Mouse (Mus musculus) ES-E14 (cell line): ENCODE measurements at regions not wholly inside any gene's neighbourhood (a gene's known extent, or its start where the extent isn't known, plus 50 kb on each side); places are given as distances from the start of the nearest gene placed in this dataset.

Source experiments
- DNase-seq: peaks from one replicate; pipeline ENCODE4 v3.0.0-alpha.2; 2013; ENCODE audit warnings: low read depth, low spot score
- H3K27ac ChIP-seq: 2 replicates; pipeline ENCODE4 v1.5.1; 2012; ENCODE audit warnings: low read depth, mild to moderate bottlenecking, low read length, moderate library complexity, mixed read lengths; ENCODE audit not compliant: poor library complexity, insufficient read depth, severe bottlenecking
- H3K36me3 ChIP-seq: 2 replicates; pipeline ENCODE4 v1.6.1; 2012; ENCODE audit warnings: mild to moderate bottlenecking, low read length, moderate library complexity, mixed read lengths; ENCODE audit not compliant: control insufficient read depth, poor library complexity, insufficient read depth, severe bottlenecking
- H3K4me1 ChIP-seq, 2 experiments: fragments of 150-350 bp in 1 of 2; sonication (generic) in 1 of 2; 2 replicates each; pipeline ENCODE4 v1.6.1; 2012; ENCODE audit warnings: low read length in 2 of 2, mild to moderate bottlenecking in 1 of 2, mixed read lengths in 1 of 2; ENCODE audit not compliant: control insufficient read depth in 2 of 2, insufficient read depth in 2 of 2, poor library complexity in 1 of 2
- H3K4me3 ChIP-seq, 2 experiments: fragments of 150-350 bp in 1 of 2; sonication (generic) in 1 of 2; 2 replicates each; pipeline ENCODE4 v1.5.1; 2012; ENCODE audit warnings: low read length in 2 of 2, low read depth in 1 of 2, mild to moderate bottlenecking in 1 of 2, mixed read lengths in 1 of 2; ENCODE audit not compliant: insufficient read depth in 1 of 2, poor library complexity in 1 of 2, severe bottlenecking in 1 of 2
- H3K9ac ChIP-seq: 2 replicates; pipeline ENCODE4 v1.6.1; 2012; ENCODE audit warnings: low read depth, mild to moderate bottlenecking, low read length, mixed read lengths; ENCODE audit not compliant: poor library complexity, insufficient read depth, severe bottlenecking
- H3K9me3 ChIP-seq: fragments of 150-350 bp; sonication (generic); 2 replicates; pipeline ENCODE4 v1.6.1; 2012; ENCODE audit warnings: low read depth, mild to moderate bottlenecking, low read length; ENCODE audit not compliant: control insufficient read depth, insufficient read depth
- CHD2 ChIP-seq: IDR thresholded peaks from 2 replicates; pipeline ENCODE4 v1.6.1; 2014; ENCODE audit warnings: mild to moderate bottlenecking, low read depth, low read length, inconsistent platforms
- HCFC1 ChIP-seq: IDR thresholded peaks from 2 replicates; pipeline ENCODE4 v1.6.1; 2012; ENCODE audit warnings: low read length, inconsistent platforms, borderline replicate concordance; ENCODE audit not compliant: insufficient read depth
- MAFK ChIP-seq: IDR thresholded peaks from 2 replicates; pipeline ENCODE4 v1.6.1; 2014; ENCODE audit warnings: mild to moderate bottlenecking, low read depth, low read length, inconsistent platforms; ENCODE audit not compliant: insufficient read depth
- ZC3H11A ChIP-seq: IDR thresholded peaks from 2 replicates; pipeline ENCODE4 v1.6.1; 2012; ENCODE audit warnings: low read depth, mild to moderate bottlenecking, inconsistent platforms, low read length, borderline replicate concordance
- ZNF384 ChIP-seq: IDR thresholded peaks from 2 replicates; pipeline ENCODE4 v1.6.1; 2012; ENCODE audit warnings: low read depth, low read length, inconsistent platforms
- in situ Hi-C, 2 experiments: fragments of 600-800 bp; cut with MboI; formaldehyde crosslinking; loops; one replicate each; pipeline ENCODE4 v1.15.1; 2025; ENCODE audit warnings: low sequenced_read_pairs in 2 of 2, inconsistent platforms in 1 of 2; ENCODE audit not compliant: unreplicated experiment in 2 of 2

- Histone ChIP-seq H3K4me1 (0 out of 4 replicates have a peak, but pooled peaks cover 0 to 2% of the 10 kb centered on the region in 2 experiments), H3K9me3 (no peaks in the 10 kb centered on the region), H3K27ac (no peak overlapping the region), H3K36me3 (no peaks in the 10 kb centered on the region), H3K4me3 (no peak overlapping the region), H3K9ac (no peak overlapping the region)
- in situ Hi-C loops, result no loop called here
- no peak for DNase-seq
- TF ChIP-seq MAFK (no peak), ZC3H11A (no peak), CHD2 (no peak)
These were observed 90.6 kb upstream of the C1qtnf7 start for GRCm38 (mm10) chr5:43424551-43425257.

DNA sequence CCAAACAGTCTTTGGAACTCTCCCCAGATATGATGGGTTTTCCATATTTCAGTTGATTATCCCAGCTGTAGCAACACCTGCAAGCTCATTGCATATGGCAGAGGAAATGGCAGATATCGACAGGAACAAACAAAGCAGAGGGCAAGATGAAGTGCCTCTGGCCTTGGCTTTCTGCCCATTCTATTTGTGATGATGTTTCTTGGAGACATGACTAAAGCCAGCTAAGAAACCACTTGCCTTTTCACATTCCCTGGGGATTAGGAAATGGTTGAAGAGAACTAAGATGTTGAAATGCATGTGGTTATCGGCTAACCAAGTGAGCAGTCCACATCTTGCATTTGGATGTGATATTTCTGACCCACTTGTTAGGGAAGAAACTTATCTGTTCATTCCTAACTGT, 82.0 kb upstream of the C1qtnf7 start:
- no peak for DNase-seq
- Histone ChIP-seq H3K4me1 (no peaks in the 10 kb centered on the region), H3K9me3 (no peaks in the 10 kb centered on the region), H3K36me3 (no peaks in the 10 kb centered on the region), H3K4me3 (no peak overlapping the region), H3K27ac (no peak overlapping the region), H3K9ac (no peak overlapping the region)
- in situ Hi-C loops, result no loop called here
- TF ChIP-seq MAFK, result no peak
- TF ChIP-seq ZC3H11A, result no peak
- no peak for TF ChIP-seq ZNF384
- no peak for TF ChIP-seq CHD2
- TF ChIP-seq HCFC1, result no peak

DNA sequence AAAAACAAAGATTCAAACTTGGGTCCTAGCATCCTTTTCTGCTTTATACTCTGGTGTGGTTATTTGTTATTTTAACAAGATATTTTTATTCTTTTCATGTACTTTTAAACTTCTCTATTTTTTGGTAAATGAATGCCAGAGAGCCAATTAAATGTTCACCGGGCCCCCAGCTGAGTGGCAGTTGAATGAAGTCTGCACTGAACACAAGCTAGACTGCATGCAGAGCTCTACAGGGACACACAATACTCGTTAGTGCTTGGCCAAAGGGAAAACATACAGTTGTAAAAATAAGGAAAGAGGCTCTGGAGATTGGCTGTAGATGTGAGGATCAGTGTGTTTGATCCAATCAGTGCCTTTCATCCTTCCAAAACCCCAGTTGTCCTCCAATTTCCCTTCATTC, 76.1 kb upstream of the C1qtnf7 start:
- no peak for DNase-seq
- H3K36me3 ChIP-seq, result no peaks in the 10 kb centered on the region
- no peak for TF ChIP-seq MAFK
- TF ChIP-seq ZC3H11A, result no peak
- no peak for TF ChIP-seq CHD2
- no peak for TF ChIP-seq HCFC1
- no peak for TF ChIP-seq ZNF384
- H3K4me1 ChIP-seq, result no peaks in the 10 kb centered on the region
- no peak overlapping the region for H3K27ac ChIP-seq
- no peaks in the 10 kb centered on the region for H3K9me3 ChIP-seq
- in situ Hi-C loops, result no loop called here
- no peak overlapping the region for H3K9ac ChIP-seq
- H3K4me3 ChIP-seq, result no peak overlapping the region

- no peaks in the 10 kb centered on the region for H3K36me3 ChIP-seq
- H3K4me1 ChIP-seq, result no peaks in the 10 kb centered on the region
- DNase-seq, result no peak
- TF ChIP-seq ZC3H11A (no peak), ZNF384 (no peak), CHD2 (no peak), HCFC1 (no peak), MAFK (no peak)
- no peak overlapping the region for H3K4me3 ChIP-seq
- H3K9ac ChIP-seq, result no peak overlapping the region
- in situ Hi-C loops, result no loop called here
- no peaks in the 10 kb centered on the region for H3K9me3 ChIP-seq
- no peak overlapping the region for H3K27ac ChIP-seq
These were observed 74.0 kb upstream of the C1qtnf7 start for GRCm38 (mm10) chr5:43441306-43441705.
